Mouse (Mus musculus): ENCODE measurements around the gene Fgfr1op2.
"Not testable (repeated sequence)": the region's sequence is repeated elsewhere in the genome, so short reads cannot be mapped to it uniquely, and the experiment has no call there.

DNA sequence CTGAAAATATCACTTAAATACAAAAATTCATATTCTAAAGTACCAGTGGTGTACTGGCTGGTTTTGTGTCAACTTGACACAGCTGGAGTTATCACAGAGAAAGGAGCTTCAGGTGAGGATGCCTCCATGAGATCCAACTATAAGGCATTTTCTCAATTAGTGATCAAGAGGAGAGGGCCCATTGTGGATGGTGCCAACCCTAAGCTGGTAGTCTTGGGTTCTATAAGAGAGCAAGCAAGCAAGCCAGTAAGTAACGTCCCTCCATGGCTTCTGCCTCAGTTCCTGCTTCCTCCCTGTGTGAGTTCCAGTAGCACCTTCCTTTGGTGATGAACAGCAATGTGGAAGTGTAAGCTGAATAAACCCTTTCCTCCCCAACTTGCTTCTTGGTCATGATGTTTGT is 14.5 kb upstream of the Fgfr1op2 start:
- not testable (repeated sequence) for TF ChIP-seq CTCF (IDR thresholded peaks at IDR 0.05; ENCODE audit: low read depth, low read length); TAL1 (conservative IDR thresholded peaks at IDR 0.05; ENCODE audit: low read depth, low read length); GATA1 (IDR thresholded peaks at IDR 0.05; ENCODE audit: borderline replicate concordance, low read length); POLR2AphosphoS5 (IDR thresholded peaks at IDR 0.05; ENCODE audit: insufficient replicate concordance, low read depth, low read length)

Measured in G1E (cell line).